Mouse (Mus musculus): ENCODE data around the gene Tbc1d14. TPM values are rescaled to one million over a fixed set of nuclear protein-coding genes. Genes with fewer than 3 reads are reported as not detected.

Tbc1d14 gene
- total and polyA plus RNA-seq, 2 experiments: 5.4 to 8.4 TPM

DNA sequence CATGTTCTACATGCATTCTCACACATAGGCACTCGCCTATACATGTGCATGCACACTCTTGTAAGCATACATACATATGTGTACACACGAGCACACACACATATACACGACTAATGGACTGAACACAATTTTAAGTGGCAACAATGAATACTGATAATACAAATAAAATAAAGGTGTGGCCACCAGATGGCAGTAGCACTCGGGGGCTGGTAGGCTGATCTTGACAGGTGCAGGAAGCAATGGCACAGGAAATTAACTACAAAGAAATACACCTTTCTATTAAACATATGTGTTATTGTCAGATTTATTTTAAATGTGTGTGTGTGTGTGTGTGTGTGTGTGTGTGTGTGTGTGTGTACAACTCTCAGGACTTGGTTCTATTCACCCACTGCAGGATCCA lies 134.2 kb downstream of the Tbc1d14 start:
- H3K4me3 ChIP-seq (ENCODE audit: insufficient read depth, low read depth, low read length): no peak overlapping the region
- no peak for TF ChIP-seq POLR2A (IDR thresholded peaks at IDR 0.05; ENCODE audit: extremely low read depth, insufficient read depth, low read length)
- TF ChIP-seq CTCF (IDR thresholded peaks at IDR 0.05; ENCODE audit: low read depth, low read length): peak; percentile 78
- H3K4me1 ChIP-seq (ENCODE audit: control insufficient read depth, insufficient read depth, low read length): peaks cover under 1% of the 10 kb centered on the region; the same call in 1 of the 2 replicates
- peak; percentile 26 for DNase-seq (ENCODE audit: extremely low read depth, low read depth, low spot score)
- no peaks in the 10 kb centered on the region for H3K27me3 ChIP-seq (ENCODE audit: control insufficient read depth, insufficient read depth, low read length)
- H3K27ac ChIP-seq (replicated peaks; ENCODE audit: insufficient read depth, low read depth, low read length): no peak overlapping the region
- H3K79me2 ChIP-seq (ENCODE audit: control insufficient read depth, insufficient read depth, low read length): no peaks in the 10 kb centered on the region
- 9% methylated on average over 4 of the region's 4 CpGs for WGBS
- no peaks in the 10 kb centered on the region for H3K36me3 ChIP-seq (ENCODE audit: control insufficient read depth, insufficient read depth, low read length)
- H3K9ac ChIP-seq (ENCODE audit: low read depth, low read length): no peak overlapping the region

DNA sequence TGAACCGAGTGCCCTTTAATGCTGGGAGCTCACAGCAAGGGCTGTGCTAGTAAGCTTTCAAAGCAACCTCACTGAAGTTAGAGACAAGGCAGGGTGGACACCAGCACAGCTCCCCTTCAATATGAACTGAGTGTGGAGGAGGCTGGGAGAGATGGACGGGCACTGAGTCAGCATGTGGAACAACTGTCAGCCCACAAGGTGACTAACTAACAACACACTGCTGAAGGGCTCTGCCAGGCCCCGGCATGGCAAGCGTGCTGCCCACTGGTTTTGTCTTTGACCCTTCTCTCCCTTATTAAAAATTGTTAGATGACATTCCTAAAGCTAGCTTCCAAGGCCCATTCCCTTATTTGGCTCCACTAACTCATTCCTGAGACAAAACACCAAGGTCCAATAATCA lies 135.4 kb downstream of the Tbc1d14 start:
- H3K36me3 ChIP-seq (ENCODE audit: control insufficient read depth, insufficient read depth, low read length): no peaks in the 10 kb centered on the region
- TF ChIP-seq CTCF (IDR thresholded peaks at IDR 0.05; ENCODE audit: low read depth, low read length) (no peak), POLR2A (IDR thresholded peaks at IDR 0.05; ENCODE audit: extremely low read depth, insufficient read depth, low read length) (no peak)
- no peaks in the 10 kb centered on the region for H3K4me1 ChIP-seq (ENCODE audit: control insufficient read depth, insufficient read depth, low read length)
- no peak overlapping the region for H3K27ac ChIP-seq (replicated peaks; ENCODE audit: insufficient read depth, low read depth, low read length)
- no peak overlapping the region for H3K4me3 ChIP-seq (ENCODE audit: insufficient read depth, low read depth, low read length)
- H3K79me2 ChIP-seq (ENCODE audit: control insufficient read depth, insufficient read depth, low read length): no peaks in the 10 kb centered on the region
- H3K27me3 ChIP-seq (ENCODE audit: control insufficient read depth, insufficient read depth, low read length): no peaks in the 10 kb centered on the region
- 80% methylated on average over 4 of the region's 4 CpGs for WGBS
- H3K9ac ChIP-seq (ENCODE audit: low read depth, low read length): no peak overlapping the region
- no peak for DNase-seq (ENCODE audit: extremely low read depth, low read depth, low spot score)

- H3K36me3 ChIP-seq (ENCODE audit: control insufficient read depth, insufficient read depth, low read length): no peaks in the 10 kb centered on the region
- 75% methylated on average over 6 of the region's 6 CpGs for WGBS
Observed at GRCm38 (mm10) chr5:36452821-36453220, 140.3 kb downstream of the Tbc1d14 start.

GRCm38 (mm10) chr5:36451872-36452389 lies 141.1 kb downstream of the Tbc1d14 start:
- DNase-seq (ENCODE audit: extremely low read depth, low read depth, low spot score): no peak
- Histone ChIP-seq H3K79me2 (ENCODE audit: control insufficient read depth, insufficient read depth, low read length) (no peaks in the 10 kb centered on the region), H3K36me3 (ENCODE audit: control insufficient read depth, insufficient read depth, low read length) (no peaks in the 10 kb centered on the region), H3K4me1 (ENCODE audit: control insufficient read depth, insufficient read depth, low read length) (no peaks in the 10 kb centered on the region), H3K27me3 (ENCODE audit: control insufficient read depth, insufficient read depth, low read length) (no peaks in the 10 kb centered on the region), H3K9ac (ENCODE audit: low read depth, low read length) (no peak overlapping the region), H3K27ac (replicated peaks; ENCODE audit: insufficient read depth, low read depth, low read length) (no peak overlapping the region), H3K4me3 (ENCODE audit: insufficient read depth, low read depth, low read length) (no peak overlapping the region)
- WGBS: 79% methylated on average over 10 of the region's 10 CpGs
- no peak for TF ChIP-seq POLR2A (IDR thresholded peaks at IDR 0.05; ENCODE audit: extremely low read depth, insufficient read depth, low read length)
- no peak for TF ChIP-seq CTCF (IDR thresholded peaks at IDR 0.05; ENCODE audit: low read depth, low read length)

More at GRCm38 (mm10) chr5:36452821-36453220, 140.3 kb downstream of the Tbc1d14 start:
- Histone ChIP-seq H3K4me3 (ENCODE audit: insufficient read depth, low read depth, low read length) (no peak overlapping the region), H3K27ac (replicated peaks; ENCODE audit: insufficient read depth, low read depth, low read length) (no peak overlapping the region), H3K9ac (ENCODE audit: low read depth, low read length) (no peak overlapping the region), H3K79me2 (ENCODE audit: control insufficient read depth, insufficient read depth, low read length) (no peaks in the 10 kb centered on the region), H3K27me3 (ENCODE audit: control insufficient read depth, insufficient read depth, low read length) (no peaks in the 10 kb centered on the region), H3K4me1 (ENCODE audit: control insufficient read depth, insufficient read depth, low read length) (no peaks in the 10 kb centered on the region)
- TF ChIP-seq CTCF (IDR thresholded peaks at IDR 0.05; ENCODE audit: low read depth, low read length): no peak
- no peak for TF ChIP-seq POLR2A (IDR thresholded peaks at IDR 0.05; ENCODE audit: extremely low read depth, insufficient read depth, low read length)
- no peak for DNase-seq (ENCODE audit: extremely low read depth, low read depth, low spot score)

GRCm38 (mm10) chr5:36451119-36451518 lies 142.0 kb downstream of the Tbc1d14 start:
- no peaks in the 10 kb centered on the region for H3K36me3 ChIP-seq (ENCODE audit: control insufficient read depth, insufficient read depth, low read length)
- no peak overlapping the region for H3K27ac ChIP-seq (replicated peaks; ENCODE audit: insufficient read depth, low read depth, low read length)
- no peaks in the 10 kb centered on the region for H3K27me3 ChIP-seq (ENCODE audit: control insufficient read depth, insufficient read depth, low read length)
- H3K4me3 ChIP-seq (ENCODE audit: insufficient read depth, low read depth, low read length): no peak overlapping the region
- H3K9ac ChIP-seq (ENCODE audit: low read depth, low read length): no peak overlapping the region
- no peaks in the 10 kb centered on the region for H3K79me2 ChIP-seq (ENCODE audit: control insufficient read depth, insufficient read depth, low read length)
- no peak for DNase-seq (ENCODE audit: extremely low read depth, low read depth, low spot score)
- no peak for TF ChIP-seq CTCF (IDR thresholded peaks at IDR 0.05; ENCODE audit: low read depth, low read length)
- no peak for TF ChIP-seq POLR2A (IDR thresholded peaks at IDR 0.05; ENCODE audit: extremely low read depth, insufficient read depth, low read length)
- 32% methylated on average over 8 of the region's 10 CpGs for WGBS
- H3K4me1 ChIP-seq (ENCODE audit: control insufficient read depth, insufficient read depth, low read length): no peaks in the 10 kb centered on the region

DNA sequence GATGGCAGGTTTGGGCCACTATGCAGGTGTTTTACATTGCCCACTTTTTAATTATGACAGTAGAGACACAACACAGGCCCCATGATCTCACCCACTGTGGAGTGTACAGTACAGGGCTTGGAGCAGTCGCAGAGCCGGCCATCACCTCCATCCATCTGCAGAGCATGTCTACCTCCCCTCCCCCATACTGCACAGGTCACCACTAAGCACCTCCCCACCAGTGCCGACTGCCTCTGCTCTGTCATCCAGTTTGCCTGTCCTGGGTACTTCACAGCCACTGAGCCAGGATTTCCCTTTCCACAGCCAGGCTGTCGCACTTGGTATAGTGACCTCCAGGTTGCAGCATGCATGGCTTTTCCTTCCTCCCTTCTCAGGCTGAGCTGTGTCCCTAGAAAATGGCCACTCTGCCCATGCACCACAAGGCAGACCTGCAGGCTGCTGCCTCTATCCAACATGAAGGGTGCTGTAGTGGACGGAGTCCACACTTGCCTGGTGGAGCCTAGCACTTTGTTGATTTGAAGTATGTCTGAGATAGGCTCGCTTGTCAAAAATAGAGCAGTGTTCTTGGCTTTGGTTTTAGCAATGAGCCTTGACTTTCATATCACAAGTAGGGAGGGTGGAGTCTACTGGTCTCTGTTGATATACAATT lies 143.2 kb downstream of the Tbc1d14 start:
- H3K36me3 ChIP-seq (ENCODE audit: control insufficient read depth, insufficient read depth, low read length): no peaks in the 10 kb centered on the region

More for the DNA sequence above, 143.2 kb downstream of the Tbc1d14 start:
- Histone ChIP-seq H3K4me3 (ENCODE audit: insufficient read depth, low read depth, low read length) (no peak overlapping the region), H3K27me3 (ENCODE audit: control insufficient read depth, insufficient read depth, low read length) (no peaks in the 10 kb centered on the region), H3K4me1 (ENCODE audit: control insufficient read depth, insufficient read depth, low read length) (no peaks in the 10 kb centered on the region), H3K27ac (replicated peaks; ENCODE audit: insufficient read depth, low read depth, low read length) (no peak overlapping the region), H3K79me2 (ENCODE audit: control insufficient read depth, insufficient read depth, low read length) (no peaks in the 10 kb centered on the region), H3K9ac (ENCODE audit: low read depth, low read length) (no peak overlapping the region)
- 68% methylated on average over 6 of the region's 6 CpGs for WGBS
- TF ChIP-seq POLR2A (IDR thresholded peaks at IDR 0.05; ENCODE audit: extremely low read depth, insufficient read depth, low read length) (no peak), CTCF (IDR thresholded peaks at IDR 0.05; ENCODE audit: low read depth, low read length) (no peak)
- DNase-seq (ENCODE audit: extremely low read depth, low read depth, low spot score): no peak
